Mouse (Mus musculus): ENCODE data around the gene Dhrs4. TPM values are rescaled to one million over a fixed set of nuclear protein-coding genes. Genes with fewer than 3 reads are reported as not detected.

Dhrs4 gene
- 22.5 and 23.0 TPM in 2 replicates for polyA plus RNA-seq (2021; fragmentation: Nextera tagmentation)
- long read RNA-seq, experiment 1, transcript Dhrs4-201 (8 exons, 1,392 nt), result major isoform, 23 of 29 reads
- long read RNA-seq, experiment 1, partial matches to known transcripts, result 4 of 29 reads
- long read RNA-seq, experiment 1, other reads (novel, unspliced or antisense), result 2 of 29 reads
- long read RNA-seq, experiment 2, transcript Dhrs4-201 (8 exons, 1,392 nt), result major isoform, 25 of 37 reads
- long read RNA-seq, experiment 2, partial matches to known transcripts, result 1 of 37 reads
- long read RNA-seq, experiment 2, other reads (novel, unspliced or antisense), result 11 of 37 reads

DNA sequence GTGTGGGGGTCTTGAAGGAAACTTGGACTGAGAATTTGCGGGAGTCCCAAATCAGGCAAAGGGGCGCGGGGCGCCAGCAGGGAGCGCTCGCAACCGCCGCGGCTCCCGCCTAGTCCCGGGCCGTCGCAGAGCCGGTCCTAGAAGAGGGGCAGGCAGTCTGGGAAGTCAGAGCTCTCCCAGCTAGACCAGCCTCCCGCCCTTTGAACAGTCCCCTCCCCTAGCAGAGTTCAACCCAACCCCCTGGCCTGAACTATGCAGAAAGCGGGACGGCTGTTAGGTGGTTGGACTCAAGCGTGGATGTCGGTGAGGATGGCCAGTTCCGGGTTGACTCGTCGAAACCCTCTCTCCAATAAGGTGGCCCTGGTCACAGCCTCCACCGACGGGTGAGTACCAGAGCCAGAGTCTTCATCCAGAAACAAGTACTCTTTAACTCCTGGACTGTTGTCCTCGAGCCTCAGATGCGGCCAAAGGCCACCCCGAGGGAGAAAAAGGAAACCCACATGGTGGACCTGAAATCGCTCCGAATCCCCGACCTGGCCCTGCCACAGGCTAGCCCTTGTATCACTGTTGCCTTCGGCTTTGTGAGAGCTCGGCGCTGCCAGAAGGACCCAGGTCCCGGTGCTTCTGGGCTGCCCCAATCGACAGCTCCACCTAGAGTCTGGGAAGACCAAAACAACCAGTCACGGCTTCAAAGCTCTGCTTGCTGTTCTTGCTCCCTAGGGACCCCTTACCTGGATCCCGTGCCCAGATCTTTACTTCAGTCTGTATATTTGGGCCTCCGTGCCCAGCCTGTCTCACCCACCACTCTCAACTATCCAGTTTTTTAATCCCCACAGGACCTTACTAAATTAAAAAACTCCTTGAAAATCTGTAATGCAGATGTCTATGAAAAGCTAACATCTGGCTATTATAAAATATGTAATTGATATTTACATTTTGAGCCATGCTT lies at the start of gene Dhrs4:
TSS of gene Dhrs4 (plus strand) at position 108 of the 949 bp plus-strand sequence.

GRCm38 (mm10) chr14:55490361-55491201 lies 12.0 kb downstream of the Dhrs4 start, which contains the start of gene Carmil3:
TSS of gene Carmil3 (plus strand) at chr14:55490651.

DNA sequence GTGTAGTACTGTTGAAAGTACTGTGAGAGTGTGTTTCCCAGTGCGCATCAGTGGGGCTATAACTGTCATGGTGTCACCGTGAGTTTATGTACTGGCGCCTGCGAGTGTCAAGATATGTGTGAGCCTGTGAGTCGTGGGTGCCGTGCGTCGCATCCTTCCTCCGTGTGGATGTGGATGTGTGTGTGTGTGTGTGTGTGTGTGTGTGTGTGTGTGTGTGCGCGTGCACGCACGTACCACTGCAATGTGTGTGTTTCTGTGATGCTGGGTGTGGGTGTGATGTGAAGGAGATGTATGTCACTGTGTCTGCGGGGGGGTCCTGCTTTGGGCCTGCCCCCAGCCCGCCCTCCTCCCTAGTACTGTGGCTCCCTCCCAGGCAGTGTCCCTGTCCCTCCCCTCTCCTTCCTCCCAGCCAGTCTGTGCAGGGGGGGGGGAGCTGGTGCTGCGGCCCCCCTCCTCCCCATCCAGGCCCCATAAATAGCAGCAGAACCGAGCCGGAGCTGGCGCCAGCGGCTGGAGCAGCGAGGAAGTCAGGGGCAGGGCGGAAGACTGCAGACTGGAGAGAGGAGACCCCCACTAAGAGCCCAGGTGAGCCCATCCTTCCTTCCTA lies 31.7 kb downstream of the Dhrs4 start, which contains the start of gene Cpne6:
TSS of gene Cpne6 (plus strand) at position 321 of the 607 bp plus-strand sequence.

DNA sequence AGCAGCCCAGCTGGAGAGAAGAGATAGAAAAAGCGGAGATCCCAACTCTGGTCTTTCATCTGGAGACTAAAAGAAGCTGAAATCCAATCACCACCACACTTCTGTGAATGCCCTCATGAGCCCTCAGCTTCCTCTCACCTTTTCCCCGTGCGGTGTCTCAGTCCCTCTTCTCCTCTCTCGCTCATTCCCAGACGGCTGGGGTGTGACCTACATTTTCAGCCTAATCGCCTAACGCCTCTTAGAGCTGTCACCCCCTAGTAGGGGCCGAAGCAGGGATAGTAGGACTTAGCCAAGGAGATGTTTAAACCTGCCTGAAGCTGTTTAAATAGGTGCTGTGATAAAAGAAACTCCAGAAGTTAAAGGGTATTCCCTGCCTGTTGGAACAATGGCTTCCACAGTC lies 46.2 kb downstream of the Dhrs4 start, which contains the start of gene Nrl:
TSS of gene Nrl (minus strand) at position 197 of the 400 bp plus-strand sequence.

Other genes with a start within 250 kb of the Dhrs4 start
- gene Carmil3, start 11.9 kb downstream of the Dhrs4 start, polyA plus RNA-seq (2021; fragmentation: Nextera tagmentation), result 1.8 and 2.9 TPM in 2 replicates
- gene Cpne6, start 31.7 kb downstream of the Dhrs4 start, polyA plus RNA-seq (2021; fragmentation: Nextera tagmentation), result 661 and 751 TPM in 2 replicates
- gene Nrl, start 46.2 kb downstream of the Dhrs4 start, polyA plus RNA-seq (2021; fragmentation: Nextera tagmentation), result 0.13 TPM in 1 of 2 replicates, not detected in the other
- 28.8 and 36.0 TPM in 2 replicates for gene Pck2, start 61.5 kb downstream of the Dhrs4 start, polyA plus RNA-seq (2021; fragmentation: Nextera tagmentation)
- gene Dcaf11, start 81.2 kb downstream of the Dhrs4 start, polyA plus RNA-seq (2021; fragmentation: Nextera tagmentation), result 70.4 and 77.7 TPM in 2 replicates
- gene A730061H03Rik, start 81.6 kb downstream of the Dhrs4 start, polyA plus RNA-seq (2021; fragmentation: Nextera tagmentation), result not detected in 2 replicates
- gene Fitm1, start 96.9 kb downstream of the Dhrs4 start, polyA plus RNA-seq (2021; fragmentation: Nextera tagmentation), result not detected in 2 replicates
- 54.2 and 58.9 TPM in 2 replicates for gene Psme1, start 99.4 kb downstream of the Dhrs4 start, polyA plus RNA-seq (2021; fragmentation: Nextera tagmentation)
- 151 and 161 TPM in 2 replicates for gene Emc9, start 106.5 kb downstream of the Dhrs4 start, polyA plus RNA-seq (2021; fragmentation: Nextera tagmentation)
- gene Psme2, start 112.4 kb downstream of the Dhrs4 start, polyA plus RNA-seq (2021; fragmentation: Nextera tagmentation), result 115 TPM in 2 replicates
- gene Rnf31, start 113.0 kb downstream of the Dhrs4 start, polyA plus RNA-seq (2021; fragmentation: Nextera tagmentation), result 6.5 and 11.3 TPM in 2 replicates
- 4.6 and 5.9 TPM in 2 replicates for gene Irf9, start 124.8 kb downstream of the Dhrs4 start, polyA plus RNA-seq (2021; fragmentation: Nextera tagmentation)
- 0.78 and 0.95 TPM in 2 replicates for gene Rec8, start 139.3 kb downstream of the Dhrs4 start, polyA plus RNA-seq (2021; fragmentation: Nextera tagmentation)
- gene Ipo4, start 157.2 kb downstream of the Dhrs4 start, polyA plus RNA-seq (2021; fragmentation: Nextera tagmentation), result 48.5 and 50.1 TPM in 2 replicates
- gene Gm49378, start 159.1 kb downstream of the Dhrs4 start, polyA plus RNA-seq (2021; fragmentation: Nextera tagmentation), result 0.14 and 0.48 TPM in 2 replicates
- 32.7 and 36.4 TPM in 2 replicates for gene Tm9sf1, start 165.0 kb downstream of the Dhrs4 start, polyA plus RNA-seq (2021; fragmentation: Nextera tagmentation)
- gene Tssk4, start 171.4 kb downstream of the Dhrs4 start, polyA plus RNA-seq (2021; fragmentation: Nextera tagmentation), result 0.11 and 0.29 TPM in 2 replicates
- gene Mdp1, start 181.8 kb downstream of the Dhrs4 start, polyA plus RNA-seq (2021; fragmentation: Nextera tagmentation), result 62.3 and 63.2 TPM in 2 replicates
- gene Gmpr2, start 193.2 kb downstream of the Dhrs4 start, polyA plus RNA-seq (2021; fragmentation: Nextera tagmentation), result 24.9 and 27.8 TPM in 2 replicates
- 665 and 692 TPM in 2 replicates for gene Nedd8, start 193.4 kb downstream of the Dhrs4 start, polyA plus RNA-seq (2021; fragmentation: Nextera tagmentation)
- gene Tinf2, start 203.1 kb downstream of the Dhrs4 start, polyA plus RNA-seq (2021; fragmentation: Nextera tagmentation), result 8.2 and 9.7 TPM in 2 replicates
- gene Tgm1, start 235.2 kb downstream of the Dhrs4 start, polyA plus RNA-seq (2021; fragmentation: Nextera tagmentation), result 0.08 TPM in 1 of 2 replicates, not detected in the other
- 31.9 and 38.2 TPM in 2 replicates for gene Rabggta, start 243.5 kb downstream of the Dhrs4 start, polyA plus RNA-seq (2021; fragmentation: Nextera tagmentation)

Data from layer of hippocampus, adult 6 months (tissue).